Mouse (Mus musculus) liver, embryonic 15.5 days (tissue): ENCODE measurements around the gene Stx4a. TPM values are rescaled to one million over a fixed set of nuclear protein-coding genes. Genes with fewer than 3 reads are reported as not detected.

ENCODE experiments used
- ATAC-seq: fragments of 200-750 bp; cut with Nextera tagmentation; 2 replicates; pipeline ENCODE4 v1.8.0; 2017; ENCODE audit warnings: moderate number of reproducible peaks, mild to moderate bottlenecking, moderate library complexity; ENCODE audit not compliant: insufficient read depth
- H3K27ac ChIP-seq: fragments of 300-500 bp; sonication (generic); replicated peaks from 2 replicates; pipeline ENCODE4 v1.5.1; 2015; ENCODE audit warnings: mild to moderate bottlenecking, inconsistent platforms
- H3K27me3 ChIP-seq: fragments of 300-500 bp; sonication (generic); 2 replicates; pipeline ENCODE4 v1.6.1; 2015; ENCODE audit warnings: mild to moderate bottlenecking, inconsistent platforms
- H3K36me3 ChIP-seq: fragments of 300-500 bp; sonication (generic); replicated peaks from 2 replicates; pipeline ENCODE4 v1.6.1; 2015; ENCODE audit warnings: moderate library complexity, mild to moderate bottlenecking, inconsistent platforms
- H3K4me1 ChIP-seq: fragments of 300-500 bp; sonication (generic); replicated peaks from 2 replicates; pipeline ENCODE4 v1.6.1; 2015; ENCODE audit warnings: inconsistent platforms
- H3K4me2 ChIP-seq: fragments of 300-500 bp; sonication (generic); 2 replicates; pipeline ENCODE4 v1.6.1; 2015; ENCODE audit warnings: moderate library complexity, mild to moderate bottlenecking, inconsistent platforms
- H3K4me3 ChIP-seq: fragments of 300-500 bp; sonication (generic); replicated peaks from 2 replicates; pipeline ENCODE4 v1.5.1; 2015; ENCODE audit warnings: mild to moderate bottlenecking, inconsistent platforms
- H3K9ac ChIP-seq: fragments of 300-500 bp; sonication (generic); 2 replicates; pipeline ENCODE4 v1.6.1; 2015; ENCODE audit warnings: moderate library complexity, mild to moderate bottlenecking, inconsistent platforms
- H3K9me3 ChIP-seq: fragments of 300-500 bp; sonication (generic); replicated peaks from 2 replicates; pipeline ENCODE4 v1.6.1; 2016; ENCODE audit warnings: inconsistent platforms
- WGBS: fragments of 180-500 bp; shearing (Covaris S2); methylation state at CpG from one replicate; pipeline ENCODE4 v1.1.7; 2015; ENCODE audit warnings: mixed read lengths; ENCODE audit not compliant: insufficient replicate concordance; 5-methylcytosine and 5-hydroxymethylcytosine counted together
- polyA plus RNA-seq: library from polyadenylated mRNA; unstranded; fragments of >200 nt; fragmentation: Nextera tagmentation; extraction: Ambion mirVana; gene quantifications from 2 replicates; pipeline ENCODE4 v1.2.1, GENCODE M21; 2015

Gene Stx4a
- polyA plus RNA-seq, 1 experiment from 2014 or later = 14.9 TPM

DNA sequence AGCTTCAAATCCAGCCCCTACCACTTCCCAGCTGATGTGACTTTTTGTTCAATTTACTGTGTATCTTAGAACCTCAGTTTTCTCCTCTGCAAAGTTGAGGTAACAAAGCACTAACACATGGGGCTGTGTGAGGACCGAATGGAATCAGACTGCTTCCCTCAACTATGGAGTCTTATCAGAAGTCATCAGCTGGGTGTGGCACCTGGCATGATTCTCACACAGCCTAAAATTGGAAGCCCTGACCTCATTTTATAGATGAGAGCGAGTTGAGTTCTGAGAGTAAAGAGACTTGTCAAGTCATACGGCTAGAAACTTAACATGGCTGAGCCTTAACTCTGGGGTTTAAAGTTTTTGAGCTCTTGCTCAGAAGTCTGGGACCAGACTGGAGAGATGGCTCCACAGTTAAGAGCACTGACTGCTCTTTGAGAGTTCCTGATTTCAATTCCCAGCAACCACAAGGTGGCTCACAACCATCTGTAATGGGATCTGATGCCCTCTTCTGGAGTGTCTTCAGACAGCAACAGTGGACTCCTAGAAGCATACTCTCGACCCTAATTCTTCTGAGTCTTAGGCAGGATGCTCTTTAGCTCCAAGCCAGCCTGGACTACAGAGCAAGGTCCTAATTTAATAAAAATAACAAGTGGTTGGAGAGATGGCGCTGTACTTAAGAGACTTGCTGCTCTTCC, 46.2 kb downstream of the Stx4a start:
- WGBS = 51% methylated on average over 5 of the region's 5 CpGs
- no peak overlapping the region for H3K9ac ChIP-seq
- H3K36me3 ChIP-seq = peaks cover 48% of the 10 kb centered on the region

DNA sequence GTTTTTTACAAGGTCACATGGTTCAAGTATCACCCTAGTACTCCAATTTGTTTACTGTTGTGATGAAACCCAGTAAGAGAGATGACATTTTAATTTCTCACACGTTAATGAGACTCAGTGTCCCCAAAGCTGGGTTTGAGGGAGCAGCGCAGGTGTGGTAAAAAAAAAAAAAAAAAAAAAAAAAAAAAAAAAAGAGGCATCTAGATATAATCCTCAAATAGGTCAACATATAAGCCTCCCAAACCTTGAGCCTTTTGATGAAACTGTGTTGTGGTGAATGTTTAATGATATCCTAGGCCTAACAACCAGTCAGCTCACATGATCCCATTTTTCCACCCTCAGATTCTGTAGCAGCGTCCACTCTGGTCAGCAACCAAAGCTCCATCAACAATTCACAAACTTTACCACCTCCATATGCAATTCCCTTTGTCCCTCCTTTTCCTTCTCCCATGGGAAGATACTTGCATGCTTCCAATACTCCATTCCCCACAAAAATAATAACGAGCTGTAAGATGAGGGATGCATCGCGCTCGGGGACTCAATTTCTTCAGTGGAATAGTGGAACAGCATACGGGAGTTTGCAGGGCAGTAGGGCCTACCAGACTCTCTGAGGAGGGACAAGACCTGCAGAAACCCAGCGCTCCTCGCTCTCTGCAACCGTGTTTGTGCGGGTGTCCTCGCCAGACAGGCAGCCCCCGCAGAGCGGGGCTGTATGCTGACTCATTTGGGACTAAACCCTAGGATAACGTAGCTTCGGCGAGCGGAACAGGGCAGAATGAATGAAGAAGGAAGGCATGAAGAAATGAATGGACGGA, 50.9 kb downstream of the Stx4a start:
- Histone ChIP-seq H3K36me3 (peaks cover 40% of the 10 kb centered on the region), H3K27me3 (no peaks in the 10 kb centered on the region), H3K4me3 (peak overlapping the region; percentile 82), H3K4me2 (peak overlapping the region; percentile 80), H3K4me1 (peaks cover 44% of the 10 kb centered on the region), H3K27ac (peak overlapping the region; percentile 92), H3K9ac (peak overlapping the region; percentile 88), H3K9me3 (peaks cover 15% of the 10 kb centered on the region)
- 5% methylated on average over 20 of the region's 20 CpGs for WGBS
- ATAC-seq = no peak; the same call in 1 of the 2 replicates

More for the DNA sequence above, 46.2 kb downstream of the Stx4a start:
- Histone ChIP-seq H3K9me3 (no peaks in the 10 kb centered on the region), H3K4me2 (no peak overlapping the region), H3K27me3 (no peaks in the 10 kb centered on the region), H3K4me1 (peaks cover 40% of the 10 kb centered on the region), H3K27ac (no peak overlapping the region), H3K4me3 (no peak overlapping the region)
- no peak for ATAC-seq

DNA sequence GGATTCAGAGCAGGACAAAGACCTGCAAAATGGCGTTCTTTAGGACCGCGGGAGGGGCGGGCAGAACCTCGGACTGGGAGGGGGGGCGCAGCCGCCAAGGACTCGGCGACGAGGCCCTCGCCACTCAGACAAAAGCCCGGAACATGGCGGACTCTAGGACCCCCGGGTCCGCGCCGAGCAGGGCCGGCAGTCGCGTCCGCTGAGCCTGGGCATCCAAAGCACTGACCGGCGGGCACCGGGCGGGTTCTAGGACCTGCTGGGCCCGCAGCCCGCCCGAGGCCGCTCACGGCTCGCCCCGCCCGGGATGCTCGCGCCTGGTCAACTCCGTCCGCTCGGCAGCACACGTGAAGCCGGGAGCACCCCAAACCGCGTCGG, 51.5 kb downstream of the Stx4a start:
- peak overlapping the region; percentile 80 for H3K4me2 ChIP-seq
- peaks cover 42% of the 10 kb centered on the region for H3K36me3 ChIP-seq
- peak overlapping the region; percentile 88 for H3K9ac ChIP-seq

DNA sequence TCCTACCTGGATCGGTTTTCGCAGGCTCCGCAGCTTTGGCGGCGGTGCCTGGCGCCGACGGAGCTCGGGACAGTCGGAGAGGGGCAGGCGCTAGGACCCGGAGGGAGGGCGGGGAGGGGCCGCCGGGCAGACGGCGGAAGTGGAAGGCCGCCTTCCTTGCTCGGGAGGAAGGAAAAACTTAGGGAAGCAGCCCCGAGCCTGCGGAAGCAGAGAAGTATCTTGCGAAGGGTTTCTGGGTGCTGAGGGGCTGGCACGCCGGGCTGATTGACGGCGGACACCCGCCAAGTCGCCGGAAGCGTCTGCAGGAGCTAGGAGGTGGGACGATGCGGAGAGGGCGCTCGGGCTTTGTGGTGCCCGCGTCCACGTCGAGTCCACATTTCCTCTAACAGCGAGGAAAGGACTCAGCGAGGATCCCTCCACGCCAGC, 52.0 kb downstream of the Stx4a start, which contains the start of gene Zfp646:
TSS of gene Zfp646 (plus strand) at position 181 of the 426 bp plus-strand sequence.
- Histone ChIP-seq H3K4me3 (peak within 1 kb of the TSS; percentile 82), H3K9ac (peak within 1 kb of the TSS; percentile 88), H3K4me2 (peak within 1 kb of the TSS; percentile 80), H3K4me1 (peaks cover 38% of the 10 kb centered on the region), H3K36me3 (peaks cover 44% of the 10 kb centered on the region), H3K27me3 (no peaks in the 10 kb centered on the region), H3K27ac (peak within 1 kb of the TSS; percentile 92), H3K9me3 (peaks cover 24% of the 10 kb centered on the region)
- WGBS = 0% methylated on average over 41 of the region's 41 CpGs
- ATAC-seq = peak; percentile 86

More for the DNA sequence above, 51.5 kb downstream of the Stx4a start:
- Histone ChIP-seq H3K4me3 (peak overlapping the region; percentile 82), H3K27ac (peak overlapping the region; percentile 92), H3K4me1 (peaks cover 38% of the 10 kb centered on the region), H3K27me3 (no peaks in the 10 kb centered on the region), H3K9me3 (peaks cover 21% of the 10 kb centered on the region)
- ATAC-seq = peak; percentile 71
- WGBS = 0% methylated on average over 43 of the region's 43 CpGs

DNA sequence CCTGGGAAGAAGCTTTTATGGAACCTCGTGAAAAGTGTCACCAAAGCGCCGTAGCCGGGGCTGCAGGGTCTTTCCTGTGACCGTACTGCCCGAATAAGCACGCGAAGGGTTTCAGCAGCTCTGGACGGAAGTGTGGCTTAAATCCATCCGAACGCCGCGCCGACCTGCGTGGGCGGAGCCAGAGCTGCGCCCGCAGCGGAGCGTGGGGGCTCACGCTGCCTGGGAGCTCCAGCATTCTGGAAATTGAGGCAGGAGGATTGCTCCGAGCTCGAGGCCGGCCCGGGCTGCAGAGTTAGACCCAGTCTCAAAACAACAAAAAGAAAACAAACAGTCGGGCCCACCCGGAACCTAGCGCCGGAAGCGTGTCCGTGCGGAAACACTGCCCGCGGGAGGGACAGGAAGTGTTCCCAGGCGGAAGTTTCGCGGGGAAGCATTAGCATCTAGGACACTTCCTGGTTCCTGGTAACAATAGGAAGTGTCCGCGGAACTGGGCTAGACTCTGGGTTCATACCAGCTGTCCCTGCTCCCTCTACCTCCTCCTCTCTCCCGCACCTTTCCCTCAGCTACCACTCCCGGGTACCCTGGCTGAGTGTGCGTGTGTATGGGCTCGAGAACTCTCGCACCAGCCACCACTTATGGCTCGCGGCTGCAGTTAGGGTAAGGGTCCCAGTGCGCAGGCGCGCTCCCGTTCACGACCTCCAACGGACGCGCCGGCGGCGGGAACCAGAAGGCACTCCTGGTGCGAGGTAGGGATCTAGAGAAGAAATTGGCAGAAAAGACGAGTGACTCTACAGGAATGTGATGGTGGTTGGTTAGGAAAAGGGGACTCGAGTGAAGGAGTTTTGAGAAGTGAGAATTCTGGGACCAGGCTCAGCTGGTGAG, 52.6 kb downstream of the Stx4a start, which contains the start of gene Zfp668:
TSS of gene Zfp668 (minus strand) at position 362 of the 882 bp plus-strand sequence.
- peaks cover 51% of the 10 kb centered on the region for H3K36me3 ChIP-seq
- H3K9ac ChIP-seq = peak within 1 kb of the TSS; percentile 88
- peak; percentile 75 for ATAC-seq
- peaks cover 28% of the 10 kb centered on the region for H3K9me3 ChIP-seq
- peak within 1 kb of the TSS; percentile 92 for H3K27ac ChIP-seq
- peak within 1 kb of the TSS; percentile 80 for H3K4me2 ChIP-seq
- no peaks in the 10 kb centered on the region for H3K27me3 ChIP-seq
- peak within 1 kb of the TSS; percentile 82 for H3K4me3 ChIP-seq
- under 1% methylated on average over 60 of the region's 60 CpGs for WGBS
- peaks cover 36% of the 10 kb centered on the region for H3K4me1 ChIP-seq

DNA sequence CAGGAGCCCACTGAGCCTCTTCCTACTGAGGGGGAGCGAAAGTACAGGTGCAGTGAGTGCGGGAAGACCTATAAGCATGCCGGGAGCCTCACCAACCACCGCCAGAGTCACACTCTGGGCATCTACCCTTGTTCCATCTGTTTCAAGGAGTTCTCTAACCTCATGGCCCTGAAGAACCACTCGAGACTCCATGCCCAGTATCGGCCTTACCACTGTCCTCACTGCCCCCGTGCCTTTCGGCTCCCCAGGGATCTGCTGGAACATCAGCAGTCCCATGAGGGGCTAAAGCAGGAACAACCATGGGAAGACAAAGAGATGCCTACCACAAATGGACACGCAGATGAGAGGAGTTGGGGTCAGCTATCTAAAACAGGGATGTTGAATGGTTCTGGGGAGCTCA, 55.2 kb downstream of the Stx4a start:
- Histone ChIP-seq H3K4me2 (no peak overlapping the region), H3K4me3 (no peak overlapping the region), H3K9ac (no peak overlapping the region), H3K27me3 (no peaks in the 10 kb centered on the region), H3K36me3 (peaks cover 68% of the 10 kb centered on the region), H3K4me1 (peaks cover 32% of the 10 kb centered on the region), H3K27ac (no peak overlapping the region), H3K9me3 (peaks cover 33% of the 10 kb centered on the region)
- no peak for ATAC-seq
- 91% methylated on average over 9 of the region's 9 CpGs for whole genome bisulfite sequencing

DNA sequence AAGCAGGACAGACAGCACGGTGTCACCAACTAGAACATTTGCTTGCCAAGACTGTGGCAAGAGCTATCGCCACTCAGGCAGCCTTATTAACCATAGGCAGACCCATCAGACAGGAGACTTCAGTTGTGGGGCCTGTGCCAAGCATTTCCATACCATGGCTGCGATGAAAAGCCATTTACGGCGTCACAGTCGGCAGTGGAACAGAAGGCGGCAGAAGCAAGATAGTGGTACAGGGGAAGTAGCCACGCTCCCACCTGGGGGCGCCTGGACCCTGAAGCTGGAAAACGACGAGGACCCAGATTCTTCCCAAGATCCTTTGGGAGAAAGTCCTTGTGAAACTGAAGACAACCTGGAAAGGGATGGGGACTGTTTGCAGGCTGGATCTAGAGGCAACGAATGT, 56.3 kb downstream of the Stx4a start:
- H3K27me3 ChIP-seq = no peaks in the 10 kb centered on the region

DNA sequence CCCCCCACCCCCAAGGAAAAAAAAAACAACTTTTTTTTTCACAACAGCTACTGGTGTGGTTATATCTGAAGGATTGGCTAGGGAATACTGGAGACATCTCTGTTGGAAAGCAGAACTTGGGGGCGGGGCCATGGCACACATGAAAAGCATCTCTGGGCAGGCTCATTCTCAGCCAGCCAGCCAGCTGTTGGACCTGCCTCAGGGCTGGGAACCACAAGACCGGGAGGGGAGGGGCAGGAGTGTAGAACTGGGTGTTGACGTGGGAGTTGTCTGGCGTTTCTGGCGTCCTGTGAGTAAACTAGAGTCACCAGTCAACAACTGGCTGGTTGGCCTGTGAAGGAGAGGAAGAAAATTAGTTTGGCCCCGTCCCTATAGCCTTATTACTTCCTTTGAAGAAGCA, 61.9 kb downstream of the Stx4a start:
- Histone ChIP-seq H3K27me3 (no peaks in the 10 kb centered on the region), H3K36me3 (peaks cover 94% of the 10 kb centered on the region), H3K9me3 (peaks cover 10% of the 10 kb centered on the region; the same call in 1 of the 2 replicates), H3K4me1 (peaks cover 14% of the 10 kb centered on the region; the same call in 1 of the 2 replicates), H3K9ac (no peak overlapping the region), H3K4me2 (no peak overlapping the region), H3K4me3 (no peak overlapping the region), H3K27ac (no peak overlapping the region)
- ATAC-seq = no peak
- 40% methylated on average over 6 of the region's 6 CpGs for WGBS

More for the DNA sequence above, 56.3 kb downstream of the Stx4a start:
- H3K4me2 ChIP-seq = no peak overlapping the region
- H3K9ac ChIP-seq = no peak overlapping the region
- no peak for ATAC-seq
- H3K36me3 ChIP-seq = peaks cover 78% of the 10 kb centered on the region
- H3K27ac ChIP-seq = no peak overlapping the region
- 85% methylated on average over 12 of the region's 12 CpGs for WGBS
- peaks cover 33% of the 10 kb centered on the region for H3K9me3 ChIP-seq
- no peak overlapping the region for H3K4me3 ChIP-seq
- peaks cover 25% of the 10 kb centered on the region for H3K4me1 ChIP-seq

DNA sequence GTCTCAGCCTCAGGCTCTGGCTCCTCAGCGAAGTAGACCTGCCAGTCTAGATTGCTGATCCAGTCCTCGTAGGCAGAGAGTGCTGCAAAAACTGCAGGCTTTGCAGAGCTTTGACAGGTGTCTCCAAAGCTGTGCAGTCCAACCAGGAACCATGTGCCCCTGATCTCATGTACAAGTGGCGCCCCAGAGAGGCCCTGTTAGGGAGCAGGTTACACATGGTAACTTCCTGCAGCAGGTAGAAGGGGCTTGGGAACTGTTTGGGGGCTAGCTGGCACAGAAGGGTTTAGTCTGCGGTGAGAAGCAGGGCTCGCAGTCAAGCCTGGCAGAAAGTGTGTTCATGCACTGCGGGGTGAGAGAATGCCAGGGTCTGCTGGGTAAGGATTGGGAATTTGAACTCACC, 62.5 kb downstream of the Stx4a start:
- H3K9ac ChIP-seq = no peak overlapping the region
- ATAC-seq = no peak
- peaks cover 14% of the 10 kb centered on the region; the same call in 1 of the 2 replicates for H3K4me1 ChIP-seq
- WGBS = 81% methylated on average over 6 of the region's 6 CpGs
- H3K4me2 ChIP-seq = no peak overlapping the region
- H3K27ac ChIP-seq = no peak overlapping the region
- H3K4me3 ChIP-seq = no peak overlapping the region
- no peaks in the 10 kb centered on the region for H3K27me3 ChIP-seq
- H3K9me3 ChIP-seq = 0 out of 2 replicates have a peak, but pooled peaks cover 6% of the 10 kb centered on the region
- H3K36me3 ChIP-seq = peaks cover 88% of the 10 kb centered on the region

DNA sequence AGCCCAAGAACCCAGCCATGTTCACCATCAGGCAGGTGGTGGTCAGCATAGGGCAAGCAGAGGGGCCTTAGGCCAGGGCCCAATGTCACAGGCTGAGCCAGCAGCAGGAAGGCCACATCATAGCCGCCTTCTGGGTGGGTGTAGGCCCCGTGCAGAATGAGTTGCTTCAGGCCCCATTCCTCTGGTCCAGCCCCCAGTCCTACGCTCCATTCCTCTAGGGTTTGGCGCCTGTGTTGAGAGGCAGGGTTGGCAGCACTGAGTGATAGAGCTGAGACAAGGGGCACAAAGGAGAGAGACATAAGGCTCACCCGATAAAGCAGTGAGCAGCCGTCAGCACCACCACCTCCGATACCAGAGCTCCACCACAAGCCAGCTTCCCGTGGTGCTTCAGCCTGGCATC, 63.1 kb downstream of the Stx4a start:
- Histone ChIP-seq H3K4me3 (no peak overlapping the region), H3K36me3 (peaks cover 83% of the 10 kb centered on the region), H3K4me1 (peaks cover 14% of the 10 kb centered on the region; the same call in 1 of the 2 replicates), H3K9me3 (0 out of 2 replicates have a peak, but pooled peaks cover 3% of the 10 kb centered on the region), H3K4me2 (no peak overlapping the region), H3K27me3 (no peaks in the 10 kb centered on the region), H3K9ac (no peak overlapping the region), H3K27ac (no peak overlapping the region)
- 81% methylated on average over 8 of the region's 8 CpGs for WGBS
- no peak for ATAC-seq
